In the genomic region with DNA sequence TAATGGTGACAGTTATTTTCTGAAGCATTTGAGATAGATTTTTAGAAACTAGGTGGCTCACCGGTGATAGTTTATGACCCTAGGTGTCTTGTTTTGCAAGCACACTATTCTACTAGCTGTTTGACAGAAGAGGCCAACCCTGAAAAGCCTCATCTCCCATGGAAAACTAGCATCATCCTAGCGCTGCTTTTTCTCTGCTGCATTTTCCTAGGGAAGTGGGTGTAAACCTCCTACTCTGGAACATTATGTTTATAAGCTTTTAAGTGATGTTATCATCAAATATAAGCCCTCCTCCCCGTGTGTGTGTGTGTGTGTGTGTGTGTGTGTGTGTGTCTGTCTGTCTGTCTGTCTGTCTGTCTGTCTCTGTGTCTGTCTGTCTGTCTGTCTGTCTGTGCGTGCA, we compare ENCODE assay signal across 23 mouse cellular contexts.
A peak's percentile ranks its signal among the peaks of the same experiment; 100 is the strongest.
DNase-seq lines count a peak whose midpoint lies in the region; ATAC-seq and TF ChIP-seq lines count a peak whose summit lies in the region.
"Had no signal": no experiment of that assay in that cellular context is flagged by ENCODE, and none has a peak within 500 bp of the region (broad histone marks: within the 10 kb centered on the region; RNA-seq: fewer than 3 reads in every experiment).

No protein-coding gene starts in this region.

- peaks cover 53% of the 10 kb centered on the region for H3K4me1 ChIP-seq in neural tube, embryonic 13.5 days (replicated peaks)

- peak overlapping the region; percentile 79 for H3K27ac ChIP-seq in layer of hippocampus, adult 2 months
- 0 out of 2 replicates have a peak overlapping the region, but pooled peaks have one; percentile 24 for H3K27ac ChIP-seq in neural tube, embryonic 13.5 days (replicated peaks)

- DNase-seq in frontal cortex, postnatal 14 days (ENCODE audit: low spot score in 2 of 2): no peak
- no peak for DNase-seq in layer of hippocampus, adult 2 months (ENCODE audit: low spot score in 2 of 2)
- DNase-seq in layer of hippocampus, postnatal 36 days: no peak
- no peak for DNase-seq in neural tube, embryonic 10.5 days (ENCODE audit: extremely low spot score, low spot score)
- DNase-seq in brain, adult 2 months (ENCODE audit: low read depth, low spot score): peak; percentile 52
- DNase-seq in heart, adult 18-20 months: no peak
- DNase-seq: adrenal gland, adult 2 months; adrenal gland, adult 8-10 months; adrenal gland, postnatal 10 days; adrenal gland, postnatal 14 days; adrenal gland, postnatal 25 days; adrenal gland, postnatal 36 days; B cell, adult 2 months; cerebellum, adult 11 months; cerebellum, adult 11-12 months; cerebellum, adult 18-20 months had no signal

- no peak for TF ChIP-seq CTCF in layer of hippocampus, adult 2 months (conservative IDR thresholded peaks at IDR 0.05)

- peak; percentile 62 for ATAC-seq in frontal cortex, adult (ENCODE audit: low TSS enrichment)
- no peak for ATAC-seq in neural tube, embryonic 13.5 days (ENCODE audit: low read depth)
- ATAC-seq: activated CD4-positive, CD25-positive, alpha-beta regulatory T cell, adult 4 months; CD4-positive, CD25-positive, alpha-beta regulatory T cell, adult 4 months; Patski had no signal

- H3K9me3 ChIP-seq in neural tube, embryonic 13.5 days: no peaks in the 10 kb centered on the region
- H3K9me3 ChIP-seq: G1E had no signal

- no peaks in the 10 kb centered on the region for H3K36me3 ChIP-seq in neural tube, embryonic 13.5 days

- H3K4me3 ChIP-seq in layer of hippocampus, adult 2 months: no peak overlapping the region
- no peak overlapping the region for H3K4me3 ChIP-seq in neural tube, embryonic 13.5 days

- H3K27me3 ChIP-seq in neural tube, embryonic 13.5 days: no peaks in the 10 kb centered on the region
- H3K27me3 ChIP-seq: CH12.LX, Patski had no signal

- H3K4me2 ChIP-seq in neural tube, embryonic 13.5 days: no peak overlapping the region

- 76% methylated on average over 4 of the region's 4 CpGs for WGBS in neural tube, embryonic 13.5 days

- no peak overlapping the region for H3K9ac ChIP-seq in neural tube, embryonic 13.5 days
